Mouse (Mus musculus) leukemia stem cell, adult 10-12 weeks (primary cell): ENCODE data around the gene Ptpa. TPM values are rescaled to one million over a fixed set of nuclear protein-coding genes. Genes with fewer than 3 reads are reported as not detected.

Source experiments
- polyA plus RNA-seq: library from polyadenylated mRNA; stranded (reverse); fragments of >175 nt; gene quantifications from 2 replicates; pipeline ENCODE4 v1.2.3, GENCODE M21; 2012; ENCODE audit warnings: low replicate concordance

Gene Ptpa
- 631 and 1,491 TPM in 2 replicates for polyA plus RNA-seq

DNA sequence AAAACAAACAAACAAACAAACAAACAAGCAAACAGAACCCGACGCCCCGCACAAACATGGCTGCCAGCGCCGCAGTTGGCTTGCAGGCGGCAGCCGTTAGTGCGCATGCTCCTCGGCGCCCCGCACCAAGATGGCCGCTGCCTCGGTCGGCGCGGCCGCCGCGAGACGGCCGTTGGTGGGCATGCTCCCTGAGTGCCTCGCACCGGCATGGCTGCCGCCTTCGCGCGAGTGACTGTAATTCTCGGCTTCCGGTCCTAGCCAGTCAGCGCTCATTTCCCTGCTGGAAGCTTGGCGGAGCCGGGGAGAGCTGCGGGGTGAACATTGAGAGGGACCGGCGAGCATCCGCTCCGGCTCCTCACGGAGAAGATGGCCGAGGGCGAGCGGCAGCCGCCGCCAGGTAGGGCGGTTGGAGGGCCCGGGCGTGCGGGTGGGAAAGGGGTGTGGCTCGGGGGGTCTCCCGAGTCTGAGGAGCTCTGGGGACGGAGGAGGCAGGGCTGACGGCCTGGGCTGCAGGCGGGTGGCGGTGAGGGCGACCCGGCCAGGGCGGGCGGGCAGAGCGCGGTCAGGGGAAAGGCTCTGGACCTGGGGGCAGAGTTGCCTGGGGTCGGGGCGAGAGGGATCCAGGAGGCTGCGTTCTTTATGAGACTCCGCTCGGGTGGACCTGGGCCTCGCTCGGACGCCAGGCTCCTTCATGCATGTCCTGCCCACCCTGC, at the start of gene Ptpa:
Gene Ptpa, plus strand, starts transcription at position 104 of the 713 bp plus-strand sequence.

DNA sequence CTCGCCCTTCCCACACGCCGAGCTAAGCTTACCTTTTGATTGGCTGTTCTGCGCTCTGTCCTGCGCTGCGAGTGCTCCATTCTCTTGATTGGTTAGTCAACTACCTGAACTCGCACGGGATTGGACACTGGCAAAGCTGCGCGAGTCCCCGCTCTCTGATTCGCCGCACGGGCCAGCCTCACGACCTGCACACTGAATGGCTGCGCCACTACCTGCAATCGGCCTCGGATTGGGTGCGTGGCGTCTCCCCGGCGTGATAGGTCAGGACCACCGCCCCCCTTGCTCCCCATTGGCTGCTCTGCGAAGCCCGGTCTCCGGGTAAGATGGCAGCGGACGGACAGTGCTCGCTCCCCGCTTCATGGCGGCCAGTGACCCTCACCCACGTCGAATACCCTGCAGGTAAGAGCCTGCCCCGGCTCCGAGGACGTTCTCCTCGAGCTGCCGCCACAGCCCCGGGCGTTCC, 23.7 kb upstream of the Ptpa start, which contains the start of gene Dolpp1:
Gene Dolpp1, plus strand, starts transcription at position 141 of the 463 bp plus-strand sequence.

DNA sequence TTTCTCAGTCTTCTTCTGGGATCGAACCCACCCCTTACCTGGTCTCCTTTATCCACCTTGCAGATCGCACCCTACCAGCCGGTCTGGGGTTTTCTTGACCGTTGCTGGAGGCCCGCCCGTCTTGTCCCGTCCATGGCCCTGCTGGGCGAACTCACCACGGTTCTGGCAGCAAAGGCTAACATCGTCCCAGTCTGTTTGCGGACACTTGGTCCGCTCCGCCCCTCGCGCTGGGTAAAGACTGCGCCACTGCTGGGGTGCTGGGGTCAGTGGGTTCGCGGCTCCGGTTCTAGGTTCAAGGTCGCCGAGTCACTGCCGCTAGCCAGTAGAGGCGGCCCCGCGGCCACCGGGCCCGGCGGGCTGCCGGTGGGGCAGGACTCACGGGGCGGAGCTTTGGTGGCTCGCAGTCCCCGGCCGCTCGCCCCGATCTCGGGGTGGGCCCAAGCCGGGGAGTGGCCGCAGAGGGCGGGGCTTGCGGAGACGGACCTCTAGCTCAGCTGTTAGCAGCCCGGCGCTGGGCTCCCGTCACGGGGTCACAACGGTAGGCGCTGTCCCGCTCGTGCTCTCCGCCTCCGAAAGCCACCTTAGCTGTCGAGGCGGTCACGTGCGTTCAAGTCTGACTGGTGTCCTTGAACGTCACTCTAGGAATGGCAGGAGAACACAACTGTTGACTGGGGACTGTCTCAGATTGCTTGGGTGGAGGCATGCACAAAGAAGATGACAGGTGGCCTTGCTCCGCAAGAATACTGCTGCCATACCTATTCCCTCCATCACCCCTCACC, 493 bp upstream of the Ptpa start, which contains the start of gene Crat:
Gene Crat, minus strand, starts transcription at position 657 of the 779 bp plus-strand sequence.

DNA sequence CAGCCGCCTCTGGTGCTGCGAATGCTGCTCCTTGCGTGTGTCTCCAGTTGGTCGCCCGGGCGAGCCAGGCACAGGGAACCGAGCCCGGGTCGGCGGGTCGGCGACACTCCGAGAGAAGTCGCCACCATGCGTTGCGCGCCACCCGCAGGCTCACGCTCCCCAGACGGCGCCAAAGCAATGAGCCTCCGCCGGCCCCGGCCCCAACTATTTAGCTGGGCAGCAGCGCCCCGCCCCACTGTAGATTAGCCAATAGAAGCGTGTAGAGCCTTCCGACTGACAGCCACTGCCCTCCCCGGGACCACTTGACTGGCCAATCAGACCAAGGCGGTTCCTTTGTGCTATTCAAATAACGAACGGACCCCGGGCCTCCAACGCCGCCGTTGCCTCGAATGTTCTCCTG, 58.2 kb downstream of the Ptpa start, which contains the start of gene Ier5l:
Gene Ier5l, minus strand, starts transcription at position 181 of the 400 bp plus-strand sequence.

Other genes with a start within 250 kb of the Ptpa start
- gene Endog, start 244.5 kb upstream of the Ptpa start, polyA plus RNA-seq = 23.2 and 24.5 TPM in 2 replicates
- 30.2 and 41.2 TPM in 2 replicates for gene Spout1, start 237.6 kb upstream of the Ptpa start, polyA plus RNA-seq
- 2.2 and 14.6 TPM in 2 replicates for gene Kyat1, start 210.2 kb upstream of the Ptpa start, polyA plus RNA-seq
- gene Lrrc8a, start 178.3 kb upstream of the Ptpa start, polyA plus RNA-seq = 6.1 and 9.8 TPM in 2 replicates
- 1.7 and 3.0 TPM in 2 replicates for gene Gm28035, start 175.5 kb upstream of the Ptpa start, polyA plus RNA-seq
- 3.2 and 7.0 TPM in 2 replicates for gene Phyhd1, start 149.8 kb upstream of the Ptpa start, polyA plus RNA-seq
- not detected in 2 replicates for gene Gm28038, start 135.0 kb upstream of the Ptpa start, polyA plus RNA-seq
- gene Dolk, start 129.7 kb upstream of the Ptpa start, polyA plus RNA-seq = 3.2 and 10.1 TPM in 2 replicates
- 95.1 and 191 TPM in 2 replicates for gene Nup188, start 129.6 kb upstream of the Ptpa start, polyA plus RNA-seq
- gene Sh3glb2, start 56.7 kb upstream of the Ptpa start, polyA plus RNA-seq = 47.2 and 50.4 TPM in 2 replicates
- 17.5 and 19.1 TPM in 2 replicates for gene Miga2, start 51.8 kb upstream of the Ptpa start, polyA plus RNA-seq
- 30.4 and 38.1 TPM in 2 replicates for gene Dolpp1, start 23.8 kb upstream of the Ptpa start, polyA plus RNA-seq
- gene Crat, start 226 bp upstream of the Ptpa start, polyA plus RNA-seq = 92.1 and 105 TPM in 2 replicates
- 3.4 and 5.1 TPM in 2 replicates for gene Ier5l, start 58.2 kb downstream of the Ptpa start, polyA plus RNA-seq
- 0.47 TPM in 1 of 2 replicates, not detected in the other for gene Cstad, start 179.0 kb downstream of the Ptpa start, polyA plus RNA-seq